Mouse (Mus musculus): Measurements from ENCODE around the gene Fbxw17. TPM values are rescaled to one million over a fixed set of nuclear protein-coding genes. Genes with fewer than 3 reads are reported as not detected.

Gene Fbxw17
- total RNA-seq, 1 experiment from 2014 or later = 15.0 TPM

Other genes with a start within 250 kb of the Fbxw17 start
- not detected in 2 replicates for gene Gm906, start 167.6 kb upstream of the Fbxw17 start, total RNA-seq (2017)
- not detected in 2 replicates for gene Gm47429, start 26.0 kb downstream of the Fbxw17 start, total RNA-seq (2017)
- gene Nutm2, start 49.4 kb downstream of the Fbxw17 start, total RNA-seq (2017) = not detected in 2 replicates
- gene Gm904, start 225.4 kb downstream of the Fbxw17 start, total RNA-seq (2017) = not detected in 2 replicates